Mouse (Mus musculus) kidney, embryonic 15.5 days (tissue): ENCODE data around the gene Fan1. TPM values are rescaled to one million over a fixed set of nuclear protein-coding genes. Genes with fewer than 3 reads are reported as not detected.

Experiments
- ATAC-seq: fragments of 200-750 bp; cut with Nextera tagmentation; replicated peaks from 2 replicates; pipeline ENCODE4 v1.8.0; 2017; ENCODE audit warnings: moderate TSS enrichment; ENCODE audit not compliant: low FRiP score
- H3K27ac ChIP-seq: fragments of 300-500 bp; sonication (generic); 2 replicates; pipeline ENCODE4 v1.5.1; 2015; ENCODE audit warnings: mild to moderate bottlenecking, inconsistent platforms
- H3K27me3 ChIP-seq: fragments of 300-500 bp; sonication (generic); 2 replicates; pipeline ENCODE4 v1.6.1; 2015; ENCODE audit warnings: inconsistent platforms
- H3K36me3 ChIP-seq: fragments of 300-500 bp; sonication (generic); 2 replicates; pipeline ENCODE4 v1.6.1; 2015; ENCODE audit warnings: inconsistent platforms
- H3K4me1 ChIP-seq: fragments of 300-500 bp; sonication (generic); 2 replicates; pipeline ENCODE4 v1.6.1; 2015; ENCODE audit warnings: inconsistent platforms
- H3K4me2 ChIP-seq: fragments of 300-500 bp; sonication (generic); 2 replicates; pipeline ENCODE4 v1.6.1; 2015; ENCODE audit warnings: moderate library complexity, mild to moderate bottlenecking, inconsistent platforms
- H3K4me3 ChIP-seq: fragments of 300-500 bp; sonication (generic); replicated peaks from 2 replicates; pipeline ENCODE4 v1.5.1; 2015; ENCODE audit warnings: mild to moderate bottlenecking, inconsistent platforms
- H3K9ac ChIP-seq: fragments of 300-500 bp; sonication (generic); 2 replicates; pipeline ENCODE4 v1.6.1; 2015; ENCODE audit warnings: mild to moderate bottlenecking, inconsistent platforms
- H3K9me3 ChIP-seq: fragments of 300-500 bp; sonication (generic); replicated peaks from 2 replicates; pipeline ENCODE4 v1.6.1; 2016; ENCODE audit warnings: inconsistent platforms
- WGBS: fragments of 180-500 bp; shearing (Covaris S2); methylation state at CpG from one replicate; pipeline ENCODE4 v1.1.7; 2015; ENCODE audit warnings: mixed read lengths; 5-methylcytosine and 5-hydroxymethylcytosine counted together
- polyA plus RNA-seq: library from polyadenylated mRNA; unstranded; fragments of >200 nt; fragmentation: Nextera tagmentation; extraction: Ambion mirVana; gene quantifications from 2 replicates; pipeline ENCODE4 v1.2.1, GENCODE M21; 2015

Gene Fan1
- polyA plus RNA-seq = 6.9 and 8.3 TPM in 2 replicates

GRCm38 (mm10) chr7:64373830-64374562 is at the start of gene Fan1:
TSS of gene Fan1 (minus strand) at chr7:64374095.
- peak within 1 kb of the TSS; percentile 65 for H3K4me3 ChIP-seq
- 4% methylated on average over 27 of the region's 27 CpGs for WGBS
- ATAC-seq = peak; percentile 98
- H3K9ac ChIP-seq = peak within 1 kb of the TSS; percentile 68
- no peaks in the 10 kb centered on the region for H3K9me3 ChIP-seq
- H3K27ac ChIP-seq = peak within 1 kb of the TSS; percentile 98
- peaks cover 5% of the 10 kb centered on the region for H3K4me1 ChIP-seq
- H3K36me3 ChIP-seq = peaks cover 50% of the 10 kb centered on the region
- peak within 1 kb of the TSS; percentile 64 for H3K4me2 ChIP-seq
- no peaks in the 10 kb centered on the region for H3K27me3 ChIP-seq

- H3K4me3 ChIP-seq = no peak overlapping the region
- no peaks in the 10 kb centered on the region for H3K4me1 ChIP-seq
- no peak overlapping the region for H3K9ac ChIP-seq
- WGBS = 91% methylated on average over 8 of the region's 8 CpGs
- no peak overlapping the region for H3K27ac ChIP-seq
- no peak for ATAC-seq
- H3K36me3 ChIP-seq = peaks cover 13% of the 10 kb centered on the region
- no peak overlapping the region for H3K4me2 ChIP-seq
- H3K9me3 ChIP-seq = no peaks in the 10 kb centered on the region
- no peaks in the 10 kb centered on the region for H3K27me3 ChIP-seq
Observed at GRCm38 (mm10) chr7:64403989-64404388, 30.1 kb upstream of the Fan1 start.

- no peak overlapping the region for H3K4me2 ChIP-seq
- no peaks in the 10 kb centered on the region for H3K4me1 ChIP-seq
- no peak overlapping the region for H3K27ac ChIP-seq
- no peaks in the 10 kb centered on the region for H3K27me3 ChIP-seq
- 90% methylated on average over 4 of the region's 4 CpGs for WGBS
- no peak overlapping the region for H3K4me3 ChIP-seq
- H3K36me3 ChIP-seq = peaks cover 13% of the 10 kb centered on the region
- no peak overlapping the region for H3K9ac ChIP-seq
- no peak for ATAC-seq
- no peaks in the 10 kb centered on the region for H3K9me3 ChIP-seq
Observed at GRCm38 (mm10) chr7:64402452-64402851, 28.6 kb upstream of the Fan1 start.

GRCm38 (mm10) chr7:64400725-64401124 is 26.8 kb upstream of the Fan1 start:
- H3K4me3 ChIP-seq = no peak overlapping the region
- H3K9ac ChIP-seq = no peak overlapping the region
- no peak overlapping the region for H3K4me2 ChIP-seq
- H3K27me3 ChIP-seq = no peaks in the 10 kb centered on the region
- no peak overlapping the region for H3K27ac ChIP-seq
- H3K9me3 ChIP-seq = no peaks in the 10 kb centered on the region
- no peaks in the 10 kb centered on the region for H3K4me1 ChIP-seq
- WGBS = 94% methylated on average over 1 of the region's 1 CpGs
- no peak for ATAC-seq
- peaks cover 13% of the 10 kb centered on the region for H3K36me3 ChIP-seq

- Histone ChIP-seq H3K4me1 (peaks cover 13% of the 10 kb centered on the region), H3K27me3 (no peaks in the 10 kb centered on the region), H3K36me3 (peaks cover 21% of the 10 kb centered on the region), H3K4me3 (peak overlapping the region; percentile 87), H3K9ac (peak overlapping the region; percentile 79), H3K27ac (peak overlapping the region; percentile 89), H3K4me2 (peak overlapping the region; percentile 80), H3K9me3 (no peaks in the 10 kb centered on the region)
- under 1% methylated on average over 15 of the region's 15 CpGs for WGBS
- ATAC-seq = peak; percentile 72; the same call in 1 of the 2 replicates
Observed at GRCm38 (mm10) chr7:64392819-64393151, 18.9 kb upstream of the Fan1 start.

- Histone ChIP-seq H3K36me3 (peaks cover 26% of the 10 kb centered on the region), H3K4me1 (peaks cover 13% of the 10 kb centered on the region), H3K4me2 (peak within 1 kb of the TSS; percentile 80), H3K4me3 (peak within 1 kb of the TSS; percentile 87), H3K9me3 (no peaks in the 10 kb centered on the region), H3K27me3 (no peaks in the 10 kb centered on the region), H3K27ac (peak within 1 kb of the TSS; percentile 89), H3K9ac (peak within 1 kb of the TSS; percentile 79)
- peak; percentile 99 for ATAC-seq
- under 1% methylated on average over 54 of the region's 54 CpGs for WGBS
Observed at GRCm38 (mm10) chr7:64392122-64392818, 18.4 kb upstream of the Fan1 start, which contains the start of the genes Mphosph10 and Mcee. TSS of gene Mphosph10 (minus strand) at chr7:64392268. TSS of gene Mcee (plus strand) at chr7:64392607.

GRCm38 (mm10) chr7:64391479-64391878 is 17.6 kb upstream of the Fan1 start:
- Histone ChIP-seq H3K4me3 (peak overlapping the region; percentile 87), H3K27me3 (no peaks in the 10 kb centered on the region), H3K4me1 (peaks cover 13% of the 10 kb centered on the region), H3K27ac (peak overlapping the region; percentile 89), H3K4me2 (peak overlapping the region; percentile 80), H3K9me3 (no peaks in the 10 kb centered on the region), H3K9ac (peak overlapping the region; percentile 60), H3K36me3 (peaks cover 34% of the 10 kb centered on the region)
- ATAC-seq = no peak
- WGBS = 3% methylated on average over 8 of the region's 8 CpGs

- Histone ChIP-seq H3K9me3 (no peaks in the 10 kb centered on the region), H3K27ac (peak overlapping the region; percentile 98), H3K9ac (peak overlapping the region; percentile 68), H3K4me2 (peak overlapping the region; percentile 64), H3K4me1 (peaks cover 5% of the 10 kb centered on the region), H3K4me3 (peak overlapping the region; percentile 65), H3K27me3 (no peaks in the 10 kb centered on the region), H3K36me3 (peaks cover 50% of the 10 kb centered on the region)
- peak; percentile 49; the same call in 1 of the 2 replicates for ATAC-seq
- WGBS = 10% methylated on average over 18 of the region's 18 CpGs
Observed at GRCm38 (mm10) chr7:64373147-64373829, 607 bp downstream of the Fan1 start.

- WGBS = 90% methylated on average over 23 of the region's 23 CpGs
- Histone ChIP-seq H3K9me3 (no peaks in the 10 kb centered on the region), H3K36me3 (peaks cover 50% of the 10 kb centered on the region), H3K9ac (no peak overlapping the region), H3K4me3 (no peak overlapping the region), H3K4me2 (no peak overlapping the region), H3K4me1 (peaks cover 5% of the 10 kb centered on the region), H3K27ac (no peak overlapping the region), H3K27me3 (no peaks in the 10 kb centered on the region)
- no peak for ATAC-seq
Observed at GRCm38 (mm10) chr7:64371940-64372878, 1.7 kb downstream of the Fan1 start.

- H3K4me1 ChIP-seq = peaks cover 5% of the 10 kb centered on the region
- H3K27ac ChIP-seq = no peak overlapping the region
- WGBS = 91% methylated on average over 6 of the region's 6 CpGs
- peaks cover 59% of the 10 kb centered on the region for H3K36me3 ChIP-seq
- ATAC-seq = no peak
- no peak overlapping the region for H3K4me3 ChIP-seq
- H3K27me3 ChIP-seq = no peaks in the 10 kb centered on the region
- H3K9ac ChIP-seq = no peak overlapping the region
- no peaks in the 10 kb centered on the region for H3K9me3 ChIP-seq
- H3K4me2 ChIP-seq = no peak overlapping the region
Observed at GRCm38 (mm10) chr7:64369841-64370240, 4.1 kb downstream of the Fan1 start.

GRCm38 (mm10) chr7:64365863-64366262 is 8.0 kb downstream of the Fan1 start:
- no peaks in the 10 kb centered on the region for H3K9me3 ChIP-seq
- no peak overlapping the region for H3K27ac ChIP-seq
- H3K4me3 ChIP-seq = no peak overlapping the region
- H3K4me2 ChIP-seq = no peak overlapping the region
- H3K27me3 ChIP-seq = no peaks in the 10 kb centered on the region
- H3K4me1 ChIP-seq = no peaks in the 10 kb centered on the region
- H3K36me3 ChIP-seq = peaks cover 92% of the 10 kb centered on the region
- no peak overlapping the region for H3K9ac ChIP-seq
- ATAC-seq = no peak
- 89% methylated on average over 5 of the region's 5 CpGs for WGBS
